Mouse (Mus musculus) cortical plate, adult 2 months (tissue): ENCODE results near the gene Prpf6.

Experiments used
- CTCF ChIP-seq: fragments of 200-500 bp; IDR thresholded peaks from 2 replicates; pipeline ENCODE4 v1.5.1; 2011; ENCODE audit warnings: mild to moderate bottlenecking, control low read depth, low read length; ENCODE audit not compliant: insufficient read depth; ENCODE audit errors: extremely low read depth
- POLR2A ChIP-seq: fragments of 200-500 bp; IDR thresholded peaks from 2 replicates; pipeline ENCODE4 v1.6.1; 2011; ENCODE audit warnings: mild to moderate bottlenecking, low read length, control low read depth; ENCODE audit not compliant: insufficient read depth; ENCODE audit errors: extremely low read depth

DNA sequence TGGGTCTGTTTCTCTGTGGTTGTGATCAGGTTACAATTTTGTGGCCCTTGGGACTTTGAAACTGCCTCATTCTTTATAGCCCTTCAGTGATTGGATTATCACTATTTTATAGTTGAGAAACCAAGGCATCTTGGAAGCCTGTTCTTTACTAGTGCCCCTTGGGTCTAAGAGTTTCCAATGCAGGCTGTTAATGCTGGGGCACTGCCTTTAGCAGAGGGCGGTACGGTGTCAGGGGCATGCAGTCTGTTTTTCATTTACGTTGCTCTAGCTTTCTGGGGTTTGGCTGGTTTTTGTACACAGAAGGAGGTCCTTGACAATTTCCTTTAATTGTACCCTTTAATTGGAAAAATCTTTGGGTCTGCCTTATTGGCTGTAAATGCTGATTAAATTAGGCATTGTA lies 54.0 kb downstream of the Prpf6 start:
- TF ChIP-seq CTCF, result no peak
- no peak for TF ChIP-seq POLR2A
